In the genomic region with DNA sequence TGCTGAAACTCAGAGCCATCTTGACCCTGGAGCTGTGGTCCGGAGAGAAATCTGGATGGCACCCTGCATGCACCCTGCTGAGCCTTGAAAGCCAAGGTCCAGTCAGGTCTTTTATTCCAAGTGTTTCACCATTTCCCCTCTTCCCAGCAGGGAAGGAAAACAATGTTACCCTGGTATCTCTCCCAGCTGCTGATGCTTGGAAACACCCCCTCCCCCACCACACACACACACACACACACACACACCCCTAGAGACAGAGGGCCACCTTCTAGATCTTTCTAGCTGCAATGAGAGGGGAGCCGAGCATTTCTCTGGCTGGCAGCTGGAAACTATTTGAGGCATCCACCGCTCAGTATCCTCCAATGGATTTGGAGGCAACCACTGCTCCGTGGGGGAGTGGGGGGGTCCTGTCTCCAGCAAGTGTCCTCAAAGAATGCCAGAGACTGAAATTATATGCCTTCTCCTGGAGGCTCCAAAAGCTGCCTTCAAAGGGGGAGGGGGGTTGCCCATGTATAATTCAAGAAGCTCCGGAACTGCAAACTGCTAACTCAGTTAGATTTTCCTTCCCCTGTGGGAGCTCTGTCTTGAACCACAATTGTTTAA, we compare ENCODE assay signal across 15 mouse cellular contexts.
A peak's percentile ranks its signal among the peaks of the same experiment; 100 is the strongest.
DNase-seq lines count a peak whose midpoint lies in the region; ATAC-seq and TF ChIP-seq lines count a peak whose summit lies in the region.
"Had no signal": no experiment of that assay in that cellular context is flagged by ENCODE, and none has a peak within 500 bp of the region (broad histone marks: within the 10 kb centered on the region; RNA-seq: fewer than 3 reads in every experiment).

No protein-coding gene starts in this region.

- 32% methylated on average over 5 of the region's 5 CpGs for WGBS in heart, embryonic 11.5 days (ENCODE audit: insufficient replicate concordance)
- WGBS in midbrain, embryonic 14.5 days = 29% methylated on average over 5 of the region's 5 CpGs
- WGBS in midbrain, embryonic 10.5 days = 57% methylated on average over 5 of the region's 5 CpGs
- WGBS in limb, embryonic 15.5 days = 22% methylated on average over 5 of the region's 5 CpGs

- H3K4me3 ChIP-seq in heart, embryonic 11.5 days (ENCODE audit: low read depth, low read length) = no peak overlapping the region
- no peak overlapping the region for H3K4me3 ChIP-seq in midbrain, embryonic 14.5 days (replicated peaks; ENCODE audit: low read depth, low read length)
- H3K4me3 ChIP-seq in midbrain, embryonic 10.5 days = no peak overlapping the region
- H3K4me3 ChIP-seq in limb, embryonic 15.5 days = no peak overlapping the region
- H3K4me3 ChIP-seq: megakaryocyte, embryonic 14.5 days had no signal

- H3K27me3 ChIP-seq in heart, embryonic 11.5 days (ENCODE audit: control insufficient read depth, insufficient read depth, low read length) = no peaks in the 10 kb centered on the region
- H3K27me3 ChIP-seq in midbrain, embryonic 14.5 days (ENCODE audit: control insufficient read depth, insufficient read depth, low read length) = no peaks in the 10 kb centered on the region
- peaks cover 26% of the 10 kb centered on the region for H3K27me3 ChIP-seq in midbrain, embryonic 10.5 days (ENCODE audit: low read depth, poor library complexity, severe bottlenecking)
- H3K27me3 ChIP-seq in limb, embryonic 15.5 days = no peaks in the 10 kb centered on the region
- H3K27me3 ChIP-seq: megakaryocyte, embryonic 14.5 days had no signal

- no peak for TF ChIP-seq CTCF in brain, embryonic 14.5 days (IDR thresholded peaks at IDR 0.05; ENCODE audit: borderline replicate concordance, extremely low read depth, insufficient read depth, insufficient read length)

- no peaks in the 10 kb centered on the region for H3K9me3 ChIP-seq in heart, embryonic 11.5 days (replicated peaks; ENCODE audit: control insufficient read depth, low read length)
- no peaks in the 10 kb centered on the region for H3K9me3 ChIP-seq in midbrain, embryonic 14.5 days (ENCODE audit: control insufficient read depth, low read length)
- no peaks in the 10 kb centered on the region for H3K9me3 ChIP-seq in midbrain, embryonic 10.5 days (replicated peaks)
- H3K9me3 ChIP-seq in limb, embryonic 15.5 days = no peaks in the 10 kb centered on the region
- H3K9me3 ChIP-seq: megakaryocyte, embryonic 14.5 days had no signal

- H3K9ac ChIP-seq in heart, embryonic 11.5 days (ENCODE audit: low read depth, low read length) = 0 out of 2 replicates have a peak overlapping the region, but pooled peaks have one; percentile 24
- H3K9ac ChIP-seq in midbrain, embryonic 14.5 days (replicated peaks; ENCODE audit: low read length) = no peak overlapping the region
- H3K9ac ChIP-seq in limb, embryonic 15.5 days = no peak overlapping the region

- no peak for TF ChIP-seq POLR2A in brain, embryonic 14.5 days (IDR thresholded peaks at IDR 0.05; ENCODE audit: borderline replicate concordance, extremely low read depth, insufficient read depth, insufficient read length, poor library complexity, severe bottlenecking)

- intact Hi-C loops in heart, postnatal 25 days (cut with DNase I) = no loop called here

- H3K27ac ChIP-seq in heart, embryonic 11.5 days (ENCODE audit: low read depth, low read length) = no peak overlapping the region
- H3K27ac ChIP-seq in midbrain, embryonic 14.5 days (replicated peaks; ENCODE audit: low read depth, low read length) = no peak overlapping the region
- H3K27ac ChIP-seq in midbrain, embryonic 10.5 days (replicated peaks) = no peak overlapping the region; the same call in 1 of the 2 replicates
- H3K27ac ChIP-seq in limb, embryonic 15.5 days = no peak overlapping the region
- H3K27ac ChIP-seq: stomach, postnatal 0 days had no signal

- H3K4me1 ChIP-seq in heart, embryonic 11.5 days (ENCODE audit: control insufficient read depth, insufficient read depth, low read length) = peaks cover 28% of the 10 kb centered on the region
- H3K4me1 ChIP-seq in midbrain, embryonic 14.5 days (ENCODE audit: control insufficient read depth, insufficient read depth, low read length) = peaks cover 3% of the 10 kb centered on the region; the same call in 1 of the 2 replicates
- peaks cover 32% of the 10 kb centered on the region for H3K4me1 ChIP-seq in midbrain, embryonic 10.5 days
- H3K4me1 ChIP-seq in limb, embryonic 15.5 days = peaks cover 43% of the 10 kb centered on the region

- no peak overlapping the region for H3K4me2 ChIP-seq in heart, embryonic 11.5 days
- no peak overlapping the region for H3K4me2 ChIP-seq in midbrain, embryonic 14.5 days (ENCODE audit: low read length)
- H3K4me2 ChIP-seq in limb, embryonic 15.5 days = no peak overlapping the region

- no peaks in the 10 kb centered on the region for H3K36me3 ChIP-seq in heart, embryonic 11.5 days (ENCODE audit: control insufficient read depth, insufficient read depth, low read length)
- no peaks in the 10 kb centered on the region for H3K36me3 ChIP-seq in midbrain, embryonic 14.5 days (ENCODE audit: control insufficient read depth, insufficient read depth, low read length)
- H3K36me3 ChIP-seq in midbrain, embryonic 10.5 days = no peaks in the 10 kb centered on the region
- no peaks in the 10 kb centered on the region for H3K36me3 ChIP-seq in limb, embryonic 15.5 days

- no peak for ATAC-seq in heart, embryonic 11.5 days (replicated peaks; ENCODE audit: insufficient number of reproducible peaks, low FRiP score, low TSS enrichment)
- no peak for ATAC-seq in midbrain, embryonic 14.5 days (ENCODE audit: low FRiP score, low TSS enrichment)
- ATAC-seq in limb, embryonic 15.5 days (ENCODE audit: insufficient number of reproducible peaks, low FRiP score, low TSS enrichment, low read depth) = peak; percentile 52; the same call in 1 of the 2 replicates

- DNase-seq in heart, postnatal 25 days (ENCODE audit: low spot score) = no peak
- peak; percentile 32 for DNase-seq in midbrain, embryonic 14.5 days
- DNase-seq in midbrain, embryonic 10.5 days (ENCODE audit: low spot score) = no peak
- DNase-seq in brain, embryonic 14.5 days (ENCODE audit: low read depth) = peak; percentile 32
- DNase-seq in lung, postnatal 25 days (ENCODE audit: low spot score) = no peak
- DNase-seq in cerebellum, postnatal 4 days (ENCODE audit: low spot score in 2 of 2) = no peak
- DNase-seq: adrenal gland, postnatal 36 days; cerebellum, adult 11-12 months; kidney, adult 18-20 months; kidney, postnatal 4 days; lung, adult 18-20 months had no signal

Comparison
In these comparisons a context has a peak if more than half of its experiments do, and no peak if none do; other contexts are left out.
1. DNase-seq: peak in midbrain, embryonic 14.5 days (single experiment) and brain, embryonic 14.5 days (single experiment); none in heart, postnatal 25 days (single experiment), midbrain, embryonic 10.5 days (single experiment), lung, postnatal 25 days (single experiment) and cerebellum, postnatal 4 days (0 of 2).